Mouse (Mus musculus) heart, postnatal 0 days (tissue): ENCODE data around the gene Tbxas1. TPM values are rescaled to one million over a fixed set of nuclear protein-coding genes. Genes with fewer than 3 reads are reported as not detected.
A peak's percentile ranks its signal among the peaks of the same experiment; 100 is the strongest.

ENCODE experiments used
- ATAC-seq: fragments of 200-750 bp; cut with Nextera tagmentation; 2 replicates; pipeline ENCODE4 v1.8.0; 2017; ENCODE audit warnings: low read depth, moderate number of reproducible peaks, moderate library complexity; ENCODE audit not compliant: insufficient read depth
- DNase-seq: peaks from one replicate; pipeline ENCODE4 v3.0.0-alpha.2; 2016; ENCODE audit warnings: low spot score
- H3K27ac ChIP-seq: fragments of 300-500 bp; sonication (generic); 2 replicates; pipeline ENCODE4 v1.5.1; 2014; ENCODE audit warnings: low read depth, mild to moderate bottlenecking
- H3K27me3 ChIP-seq: fragments of 300-500 bp; sonication (generic); 2 replicates; pipeline ENCODE4 v1.6.1; 2014; ENCODE audit warnings: low read length, mixed read lengths; ENCODE audit not compliant: control insufficient read depth, insufficient read depth
- H3K36me3 ChIP-seq: fragments of 300-500 bp; sonication (generic); replicated peaks from 2 replicates; pipeline ENCODE4 v1.6.1; 2014; ENCODE audit warnings: low read length, mixed read lengths; ENCODE audit not compliant: control insufficient read depth, insufficient read depth
- H3K4me1 ChIP-seq: fragments of 300-500 bp; sonication (generic); 2 replicates; pipeline ENCODE4 v1.6.1; 2014; ENCODE audit warnings: antibody characterized with exemption; ENCODE audit not compliant: control insufficient read depth, insufficient read depth
- H3K4me2 ChIP-seq: fragments of 300-500 bp; sonication (generic); 2 replicates; pipeline ENCODE4 v1.6.1; 2014; ENCODE audit warnings: low read depth, mild to moderate bottlenecking, low read length, moderate library complexity
- H3K4me3 ChIP-seq: fragments of 300-500 bp; sonication (generic); 2 replicates; pipeline ENCODE4 v1.5.1; 2014; ENCODE audit warnings: low read depth, low read length
- H3K9ac ChIP-seq: fragments of 300-500 bp; sonication (generic); replicated peaks from 2 replicates; pipeline ENCODE4 v1.6.1; 2014; ENCODE audit warnings: low read depth, low read length, mixed read lengths
- H3K9me3 ChIP-seq: fragments of 300-500 bp; sonication (generic); replicated peaks from 2 replicates; pipeline ENCODE4 v1.6.1; 2016; ENCODE audit warnings: low read length; ENCODE audit not compliant: control insufficient read depth
- CTCF ChIP-seq: IDR thresholded peaks from 2 replicates; pipeline ENCODE4 v1.5.1; 2016; ENCODE audit warnings: antibody characterized with exemption, control low read depth, low read depth
- EP300 ChIP-seq: IDR thresholded peaks from 2 replicates; pipeline ENCODE4 v1.6.1; 2016; ENCODE audit warnings: antibody characterized with exemption, low read depth
- WGBS: fragments of 180-500 bp; shearing (Covaris S2); extraction: QIAGEN DNeasy Blood & Tissue Kit; methylation state at CpG from one replicate; pipeline ENCODE4 v1.1.7; 2014; 5-methylcytosine and 5-hydroxymethylcytosine counted together
- polyA plus RNA-seq: library from polyadenylated mRNA; unstranded; fragments of >200 nt; fragmentation: Nextera tagmentation; extraction: Ambion mirVana; gene quantifications from 2 replicates; pipeline ENCODE4 v1.2.1, GENCODE M21; 2015
- total RNA-seq: library from RNA; depleted of rRNA; stranded (reverse); fragments of >200 nt; gene quantifications from 2 replicates; pipeline ENCODE4 v1.2.3, GENCODE M21; 2014; ENCODE audit warnings: low replicate concordance

Tbxas1 gene
- total and polyA plus RNA-seq, 2 experiments from 2014 or later = 0.64 to 1.6 TPM

DNA sequence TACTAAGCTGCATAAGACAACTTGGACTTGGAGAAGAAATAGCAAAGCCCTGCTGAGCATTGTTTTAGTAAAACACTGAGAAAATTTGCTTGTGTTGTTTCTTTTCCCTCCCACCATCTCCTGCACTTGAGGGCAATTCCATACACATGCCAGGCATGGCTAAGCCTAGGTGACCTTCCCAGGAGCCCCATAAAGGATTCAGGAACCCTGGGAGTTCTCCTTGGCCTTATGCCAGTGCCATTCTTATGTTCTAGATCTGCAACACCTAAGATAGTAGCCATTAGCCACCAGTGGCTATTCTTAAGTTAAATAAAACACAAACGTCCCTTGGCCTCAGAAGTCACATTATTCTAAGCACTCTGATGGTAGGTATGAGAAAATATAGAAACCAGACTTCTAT is 27.8 kb upstream of the Tbxas1 start:
- DNase-seq (no peak), ATAC-seq (0 out of 2 replicates have a peak, but pooled peaks have one; percentile 22)
- Histone ChIP-seq H3K4me2 (no peak overlapping the region), H3K4me1 (peaks cover 69% of the 10 kb centered on the region), H3K27ac (peak overlapping the region; percentile 63), H3K4me3 (no peak overlapping the region), H3K9me3 (no peaks in the 10 kb centered on the region), H3K27me3 (no peaks in the 10 kb centered on the region), H3K36me3 (no peaks in the 10 kb centered on the region), H3K9ac (0 out of 2 replicates have a peak overlapping the region, but pooled peaks have one; percentile 21)
- TF ChIP-seq CTCF (no peak), EP300 (no peak)
- 15% methylated on average over 1 of the region's 1 CpGs for WGBS

DNA sequence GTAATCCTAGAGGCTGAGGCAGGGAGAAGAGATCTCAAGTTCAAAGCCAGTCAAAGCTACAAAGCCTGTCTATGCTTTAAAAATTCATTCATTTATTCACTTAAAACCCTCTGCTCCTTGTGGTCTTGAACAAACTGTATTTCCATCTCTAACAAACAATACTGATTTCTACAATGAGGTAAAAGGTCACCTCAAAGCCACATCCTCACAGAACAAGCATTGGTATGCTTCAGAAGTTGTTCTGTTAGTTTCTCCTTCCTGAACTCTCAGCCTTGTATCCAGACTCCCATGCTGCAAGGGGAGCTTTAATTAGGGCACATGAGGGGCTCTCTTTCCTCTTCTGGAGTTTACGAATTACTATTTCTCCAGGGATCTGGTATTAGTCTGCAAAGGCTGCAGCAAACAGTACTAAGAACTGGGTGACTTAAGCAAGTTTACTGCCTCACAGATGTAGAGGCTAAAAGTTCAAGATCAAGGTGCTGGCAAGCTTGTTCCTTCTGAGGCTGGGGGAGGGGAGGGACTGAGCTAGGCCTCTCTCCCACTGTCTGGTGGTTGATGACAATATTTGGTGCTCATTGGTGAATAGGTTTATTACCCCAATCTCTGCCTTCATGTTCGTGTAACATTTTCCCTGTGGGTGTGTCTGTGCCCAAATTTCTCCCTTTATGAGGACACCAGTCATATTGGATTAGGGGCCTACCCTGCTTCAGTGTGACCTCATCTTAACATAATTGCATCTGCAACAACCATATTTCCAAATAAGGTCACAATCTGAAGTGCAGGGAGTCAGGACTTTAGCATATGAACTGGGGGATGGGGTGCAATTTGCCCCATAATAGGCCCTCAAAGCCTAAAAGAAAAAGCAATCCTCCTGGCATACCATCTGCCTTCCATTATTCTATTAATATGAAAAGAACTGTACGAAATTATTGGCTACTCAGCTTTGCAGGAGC is 27.0 kb upstream of the Tbxas1 start:
- H3K27ac ChIP-seq = peak overlapping the region; percentile 63; the same call in 1 of the 2 replicates
- H3K4me1 ChIP-seq = peaks cover 69% of the 10 kb centered on the region
- TF ChIP-seq EP300 = no peak
- no peak for TF ChIP-seq CTCF
- no peaks in the 10 kb centered on the region for H3K36me3 ChIP-seq
- DNase-seq (no peak), ATAC-seq (no peak)
- H3K4me3 ChIP-seq = no peak overlapping the region
- no peak overlapping the region for H3K4me2 ChIP-seq
- H3K9ac ChIP-seq = 0 out of 2 replicates have a peak overlapping the region, but pooled peaks have one; percentile 21
- WGBS = 73% methylated on average over 3 of the region's 3 CpGs
- no peaks in the 10 kb centered on the region for H3K27me3 ChIP-seq
- H3K9me3 ChIP-seq = no peaks in the 10 kb centered on the region

DNA sequence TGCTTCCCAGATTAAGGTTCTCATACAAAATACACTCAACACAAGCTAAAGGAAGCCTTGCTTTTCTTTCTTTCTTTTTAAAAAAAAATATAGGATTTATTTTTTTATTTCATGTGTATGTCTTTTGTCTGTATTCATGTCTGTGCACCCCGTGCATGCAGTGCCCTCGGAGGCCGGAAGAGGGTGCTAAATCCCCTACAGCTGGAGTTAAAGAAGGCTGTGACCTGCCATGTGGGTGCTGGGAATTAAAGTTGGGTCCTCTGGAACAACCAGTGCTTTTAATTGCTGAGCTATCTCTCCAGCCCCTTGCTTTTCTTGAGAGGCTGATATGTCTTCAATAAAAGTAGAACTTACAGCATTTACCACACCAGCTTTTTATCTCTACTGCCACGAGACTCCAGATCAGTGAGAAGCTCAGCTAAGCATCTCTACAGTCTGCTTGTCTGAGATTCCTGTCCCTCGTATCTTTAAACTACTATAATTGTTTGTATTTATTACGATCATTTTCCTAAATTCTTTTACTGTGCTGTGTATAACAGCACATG is 24.4 kb upstream of the Tbxas1 start:
- WGBS = 89% methylated on average over 6 of the region's 6 CpGs
- peaks cover 70% of the 10 kb centered on the region for H3K4me1 ChIP-seq
- no peak for DNase-seq

DNA sequence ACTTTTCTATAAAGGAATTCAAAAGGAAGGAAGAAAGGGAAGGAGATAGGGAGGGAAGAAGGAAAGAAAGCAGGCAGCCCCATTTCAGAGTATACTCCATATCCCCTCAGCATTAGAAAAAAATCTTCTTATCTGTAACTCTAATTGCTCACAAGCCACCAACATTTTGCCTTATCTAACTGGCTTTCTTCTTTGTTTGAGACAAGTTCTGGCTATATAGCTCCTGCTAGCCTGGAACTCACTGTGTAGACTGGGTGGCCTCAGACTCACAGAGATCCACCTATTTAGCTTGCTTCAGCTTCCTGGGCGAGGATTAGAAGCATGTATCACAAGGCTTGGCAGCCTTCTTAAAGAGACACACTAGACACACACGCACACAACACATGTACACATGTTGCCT is 23.5 kb upstream of the Tbxas1 start:
- DNase-seq = no peak
- Histone ChIP-seq H3K4me2 (no peak overlapping the region), H3K27ac (no peak overlapping the region), H3K36me3 (no peaks in the 10 kb centered on the region), H3K27me3 (no peaks in the 10 kb centered on the region), H3K4me1 (peaks cover 65% of the 10 kb centered on the region), H3K4me3 (no peak overlapping the region), H3K9me3 (no peaks in the 10 kb centered on the region), H3K9ac (no peak overlapping the region)
- no peak for ATAC-seq
- no peak for TF ChIP-seq EP300
- no peak for TF ChIP-seq CTCF
- 71% methylated on average over 2 of the region's 2 CpGs for WGBS

More for the DNA sequence above, 24.4 kb upstream of the Tbxas1 start:
- TF ChIP-seq CTCF = no peak
- TF ChIP-seq EP300 = no peak
- Histone ChIP-seq H3K4me2 (no peak overlapping the region), H3K4me3 (no peak overlapping the region), H3K9ac (no peak overlapping the region), H3K27me3 (no peaks in the 10 kb centered on the region), H3K9me3 (no peaks in the 10 kb centered on the region), H3K36me3 (no peaks in the 10 kb centered on the region), H3K27ac (no peak overlapping the region)
- no peak for ATAC-seq

GRCm38 (mm10) chr6:38853561-38853992 is 21.6 kb upstream of the Tbxas1 start:
- TF ChIP-seq CTCF (no peak), EP300 (no peak)
- no peaks in the 10 kb centered on the region for H3K36me3 ChIP-seq
- no peak overlapping the region for H3K9ac ChIP-seq
- H3K4me2 ChIP-seq = no peak overlapping the region
- ATAC-seq = no peak
- no peak overlapping the region for H3K4me3 ChIP-seq
- peaks cover 47% of the 10 kb centered on the region for H3K4me1 ChIP-seq
- WGBS = 58% methylated on average over 5 of the region's 5 CpGs
- peak overlapping the region; percentile 27 for H3K27ac ChIP-seq
- no peaks in the 10 kb centered on the region for H3K27me3 ChIP-seq
- no peaks in the 10 kb centered on the region for H3K9me3 ChIP-seq
- no peak for DNase-seq
